Mouse (Mus musculus) gastrocnemius, adult 2 months (tissue): ENCODE results near the gene Atg7. TPM values are rescaled to one million over a fixed set of nuclear protein-coding genes. Genes with fewer than 3 reads are reported as not detected.

ENCODE experiments used
- DNase-seq: peaks from one replicate; pipeline ENCODE4 v3.0.0; 2022
- H3K27ac ChIP-seq: fragments of 200-600 bp; 2 replicates; pipeline ENCODE4 v1.8.1; 2022; ENCODE audit warnings: mild to moderate bottlenecking
- H3K4me3 ChIP-seq: fragments of 200-600 bp; 2 replicates; pipeline ENCODE4 v1.8.1; 2022; ENCODE audit warnings: mild to moderate bottlenecking, moderate library complexity
- CTCF ChIP-seq: fragments of 200-600 bp; IDR thresholded peaks from 2 replicates; pipeline ENCODE4 v1.8.1; 2022; ENCODE audit warnings: antibody characterized with exemption, mild to moderate bottlenecking, moderate library complexity
- intact Hi-C: fragments of 180-260 bp; cut with DNase I; formaldehyde crosslinking; loops from one replicate; pipeline ENCODE4 v1.15.1; 2025
- total RNA-seq, 2 experiments: library from RNA; stranded (reverse); gene quantifications; 2 replicates each; pipeline ENCODE4 v1.2.3; 2021

Gene Atg7
- total RNA-seq, 2 experiments from 2014 or later, result 9.6 to 11.5 TPM

- intact Hi-C loops, result no loop called here
- Histone ChIP-seq H3K27ac (no peak overlapping the region), H3K4me3 (no peak overlapping the region)
- DNase-seq, result no peak
- no peak for TF ChIP-seq CTCF
Measured at GRCm38 (mm10) chr6:114842863-114843262, 200.0 kb downstream of the Atg7 start.

GRCm38 (mm10) chr6:114846153-114846772 lies 203.4 kb downstream of the Atg7 start:
- no peak for DNase-seq
- Histone ChIP-seq H3K4me3 (no peak overlapping the region), H3K27ac (no peak overlapping the region)
- TF ChIP-seq CTCF, result no peak
- intact Hi-C loops, result no loop called here

DNA sequence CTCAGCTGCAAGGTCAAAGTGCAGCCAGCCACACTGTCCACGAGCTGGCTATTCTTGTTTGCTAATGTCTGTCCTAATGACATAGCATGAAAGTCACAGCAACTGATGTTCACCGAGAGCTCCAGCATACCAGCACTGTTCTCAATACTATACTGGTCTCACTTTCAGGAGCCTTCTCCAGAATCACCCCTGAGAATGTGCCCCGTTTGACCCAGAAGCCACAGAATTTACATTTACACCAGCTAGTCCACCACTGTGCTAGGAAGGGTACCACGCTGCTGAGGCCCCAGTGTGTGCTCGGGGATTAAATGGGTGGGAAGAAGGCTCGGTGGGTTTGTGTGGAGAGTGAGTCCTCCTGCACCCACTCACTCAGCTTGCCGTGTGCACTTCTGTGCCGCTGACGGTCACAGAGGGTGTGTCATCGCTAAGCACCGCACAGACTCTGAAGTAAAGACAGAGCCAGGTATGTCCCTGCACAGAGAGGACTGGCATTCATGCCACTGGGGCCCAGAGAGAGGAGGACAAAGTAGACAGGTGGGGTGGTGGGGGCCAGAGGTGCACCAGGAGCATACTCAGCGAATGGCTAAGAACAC lies 204.8 kb downstream of the Atg7 start:
- DNase-seq, result no peak
- Histone ChIP-seq H3K27ac (no peak overlapping the region), H3K4me3 (no peak overlapping the region)
- intact Hi-C loops, result no loop called here
- TF ChIP-seq CTCF, result no peak

- Histone ChIP-seq H3K4me3 (no peak overlapping the region), H3K27ac (0 out of 2 replicates have a peak overlapping the region, but pooled peaks have one; percentile 56)
- intact Hi-C loops, result no loop called here
- no peak for DNase-seq
- TF ChIP-seq CTCF, result no peak
Measured at GRCm38 (mm10) chr6:114848761-114849160, 205.9 kb downstream of the Atg7 start.

DNA sequence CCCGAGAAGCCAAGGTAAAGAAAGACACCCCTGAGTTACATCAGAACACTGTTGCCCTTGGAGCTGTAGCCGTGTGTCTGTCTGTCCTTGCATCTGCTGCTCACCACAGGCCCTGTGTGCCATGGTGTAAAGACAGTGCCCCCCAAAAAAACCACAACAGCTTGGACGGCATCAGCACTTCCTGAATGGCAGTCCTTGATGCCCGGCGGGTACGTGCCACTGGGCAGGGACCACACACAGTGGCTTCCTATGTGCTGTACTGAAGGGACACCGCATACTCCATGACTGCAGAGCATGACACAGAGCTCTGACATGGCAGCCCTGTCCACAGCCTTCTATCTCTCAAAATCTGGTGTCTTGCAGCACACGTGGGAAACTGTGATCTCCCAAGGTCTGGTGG lies 206.9 kb downstream of the Atg7 start:
- no peak for DNase-seq
- intact Hi-C loops, result no loop called here
- TF ChIP-seq CTCF, result no peak
- Histone ChIP-seq H3K27ac (peak overlapping the region; percentile 56), H3K4me3 (no peak overlapping the region)

GRCm38 (mm10) chr6:114851688-114852087 lies 208.8 kb downstream of the Atg7 start:
- no peak overlapping the region for H3K4me3 ChIP-seq
- no peak for DNase-seq
- TF ChIP-seq CTCF, result no peak
- H3K27ac ChIP-seq, result no peak overlapping the region
- intact Hi-C loops, result no loop called here

DNA sequence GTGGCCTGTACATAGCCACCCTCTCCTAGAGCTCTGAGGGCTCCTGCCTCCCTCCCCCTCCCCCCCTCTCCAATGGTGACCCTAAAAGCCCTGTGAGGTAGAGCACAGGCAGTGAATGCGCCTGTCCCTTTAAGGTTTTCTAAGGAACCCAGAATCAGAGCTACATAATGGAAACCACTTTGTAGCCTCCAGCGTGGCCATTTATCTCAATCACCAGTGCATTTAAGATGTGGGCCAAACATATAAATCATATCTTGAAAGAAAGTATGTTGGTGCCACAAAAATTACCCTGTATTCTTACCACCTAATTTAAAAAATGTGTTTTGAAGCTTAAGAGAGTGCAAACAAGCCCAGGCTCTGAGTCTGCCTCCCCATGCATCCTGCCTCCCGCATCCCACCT lies 209.8 kb downstream of the Atg7 start:
- DNase-seq, result no peak
- H3K4me3 ChIP-seq, result no peak overlapping the region
- TF ChIP-seq CTCF, result no peak
- H3K27ac ChIP-seq, result no peak overlapping the region
- intact Hi-C loops, result no loop called here

DNA sequence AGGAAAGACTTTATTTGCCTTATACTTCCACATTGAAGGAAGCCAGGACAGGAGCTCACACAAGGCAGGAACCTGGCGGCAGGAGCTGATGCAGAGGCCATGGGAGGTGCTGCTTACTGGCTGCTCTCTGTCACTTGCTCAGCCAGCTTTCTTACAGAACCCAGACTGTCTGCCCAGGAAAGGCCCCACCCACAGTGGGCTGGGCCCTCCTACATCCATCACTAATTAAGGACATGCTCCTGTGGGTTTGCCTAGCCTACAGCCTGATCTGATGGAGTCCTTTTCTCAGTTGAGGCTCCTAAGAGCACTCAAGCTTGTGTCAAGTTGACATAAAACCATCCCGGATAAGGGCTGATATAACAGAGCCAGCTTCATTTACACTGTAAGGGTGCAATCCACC lies 211.5 kb downstream of the Atg7 start:
- intact Hi-C loops, result no loop called here
- no peak for TF ChIP-seq CTCF
- DNase-seq, result no peak
- Histone ChIP-seq H3K27ac (0 out of 2 replicates have a peak overlapping the region, but pooled peaks have one; percentile 12), H3K4me3 (no peak overlapping the region)

DNA sequence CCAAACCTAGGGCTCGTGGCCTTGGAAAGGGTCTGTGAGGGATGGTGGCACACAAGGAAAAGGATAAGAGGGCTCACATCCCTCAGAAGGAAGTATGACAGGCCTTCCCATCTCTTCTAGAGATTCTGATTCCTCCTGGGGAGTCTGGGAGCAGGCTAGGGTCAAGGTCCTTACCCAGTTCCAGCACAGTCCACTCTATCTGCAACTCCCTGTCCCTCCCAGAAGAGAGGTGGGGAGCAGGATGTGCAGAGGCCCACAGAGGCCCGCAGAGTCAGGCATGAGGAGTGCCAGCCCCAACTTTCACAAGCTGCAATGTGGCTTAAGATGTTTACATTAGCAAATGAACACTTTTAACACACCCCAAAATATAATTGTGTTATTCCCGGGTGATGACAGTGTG lies 212.7 kb downstream of the Atg7 start:
- Histone ChIP-seq H3K27ac (no peak overlapping the region), H3K4me3 (no peak overlapping the region)
- DNase-seq, result no peak
- intact Hi-C loops, result no loop called here
- no peak for TF ChIP-seq CTCF

DNA sequence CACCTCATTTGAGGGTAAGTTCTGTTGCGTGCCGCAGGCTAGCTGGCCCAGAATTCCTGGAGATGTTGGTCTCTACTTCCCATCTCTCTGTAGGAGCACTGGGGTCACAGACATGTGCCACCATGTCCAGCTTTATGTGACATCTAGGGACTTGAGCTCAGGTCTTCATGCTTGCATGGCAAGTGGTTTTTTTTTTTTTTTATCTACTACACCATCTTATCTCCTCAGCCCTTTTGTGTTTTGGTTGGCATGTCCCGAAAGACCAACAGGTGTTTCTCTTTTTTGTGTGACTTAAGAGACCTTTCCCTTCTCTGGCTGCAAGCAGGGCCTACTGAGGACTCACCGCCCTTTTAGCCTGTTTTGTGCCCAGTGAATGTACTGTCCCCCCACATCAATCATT lies 213.6 kb downstream of the Atg7 start:
- intact Hi-C loops, result no loop called here
- no peak overlapping the region for H3K4me3 ChIP-seq
- DNase-seq, result no peak
- no peak overlapping the region for H3K27ac ChIP-seq
- TF ChIP-seq CTCF, result no peak

- TF ChIP-seq CTCF, result no peak
- no peak overlapping the region for H3K4me3 ChIP-seq
- intact Hi-C loops, result no loop called here
Measured at GRCm38 (mm10) chr6:114857996-114858721, 215.3 kb downstream of the Atg7 start.

GRCm38 (mm10) chr6:114858722-114859053 lies 215.8 kb downstream of the Atg7 start:
- no peak for DNase-seq
- Histone ChIP-seq H3K27ac (peak overlapping the region; percentile 72), H3K4me3 (no peak overlapping the region)
- TF ChIP-seq CTCF, result no peak
- intact Hi-C loops, result no loop called here

More at GRCm38 (mm10) chr6:114857996-114858721, 215.3 kb downstream of the Atg7 start:
- peak overlapping the region; percentile 72 for H3K27ac ChIP-seq
- DNase-seq, result peak; percentile 66
